Mouse (Mus musculus) kidney, postnatal 0 days (tissue): Measurements from ENCODE around the gene Fchsd2. TPM values are rescaled to one million over a fixed set of nuclear protein-coding genes. Genes with fewer than 3 reads are reported as not detected.

Experiments used
- ATAC-seq: fragments of 200-750 bp; cut with Nextera tagmentation; replicated peaks from 2 replicates; pipeline ENCODE4 v1.8.0; 2017; ENCODE audit warnings: low read depth, moderate number of reproducible peaks, moderate TSS enrichment, moderate library complexity; ENCODE audit not compliant: low FRiP score
- DNase-seq: peaks from one replicate; pipeline ENCODE4 v3.0.0-alpha.2; 2016; ENCODE audit warnings: low spot score
- H3K27ac ChIP-seq: fragments of 300-500 bp; sonication (generic); 2 replicates; pipeline ENCODE4 v1.5.1; 2014; ENCODE audit warnings: mild to moderate bottlenecking
- H3K27me3 ChIP-seq: fragments of 300-500 bp; sonication (generic); 2 replicates; pipeline ENCODE4 v1.6.1; 2014; ENCODE audit warnings: low read length, mixed read lengths; ENCODE audit not compliant: insufficient read depth
- H3K36me3 ChIP-seq: fragments of 300-500 bp; sonication (generic); 2 replicates; pipeline ENCODE4 v1.6.1; 2014; ENCODE audit warnings: low read length, mixed read lengths; ENCODE audit not compliant: insufficient read depth
- H3K4me1 ChIP-seq: fragments of 300-500 bp; sonication (generic); replicated peaks from 2 replicates; pipeline ENCODE4 v1.6.1; 2014; ENCODE audit warnings: antibody characterized with exemption, low read length, mixed read lengths; ENCODE audit not compliant: insufficient read depth
- H3K4me2 ChIP-seq: fragments of 300-500 bp; sonication (generic); 2 replicates; pipeline ENCODE4 v1.6.1; 2014; ENCODE audit warnings: mild to moderate bottlenecking, low read length, moderate library complexity, mixed read lengths
- H3K4me3 ChIP-seq: fragments of 300-500 bp; sonication (generic); replicated peaks from 2 replicates; pipeline ENCODE4 v1.5.1; 2014; ENCODE audit warnings: low read depth, low read length
- H3K9ac ChIP-seq: fragments of 300-500 bp; sonication (generic); 2 replicates; pipeline ENCODE4 v1.6.1; 2014; ENCODE audit warnings: low read depth, low read length
- H3K9me3 ChIP-seq: fragments of 300-500 bp; sonication (generic); replicated peaks from 2 replicates; pipeline ENCODE4 v1.6.1; 2016; ENCODE audit warnings: low read length, inconsistent platforms, mixed read lengths
- CTCF ChIP-seq: IDR thresholded peaks from 2 replicates; pipeline ENCODE4 v1.5.1; 2016; ENCODE audit warnings: antibody characterized with exemption, low read depth, mild to moderate bottlenecking, moderate library complexity
- WGBS: fragments of 180-500 bp; shearing (Covaris S2); extraction: QIAGEN DNeasy Blood & Tissue Kit; methylation state at CpG from one replicate; pipeline ENCODE4 v1.1.7; 2014; 5-methylcytosine and 5-hydroxymethylcytosine counted together
- polyA plus RNA-seq: library from polyadenylated mRNA; unstranded; fragments of >200 nt; fragmentation: Nextera tagmentation; extraction: Ambion mirVana; gene quantifications from 2 replicates; pipeline ENCODE4 v1.2.1, GENCODE M21; 2015

Gene Fchsd2
- polyA plus RNA-seq, 1 experiment from 2014 or later, result 15.9 TPM

GRCm38 (mm10) chr7:101306841-101307240 lies 214.2 kb downstream of the Fchsd2 start:
- H3K27ac ChIP-seq, result no peak overlapping the region
- H3K9me3 ChIP-seq, result no peaks in the 10 kb centered on the region
- H3K4me1 ChIP-seq, result no peaks in the 10 kb centered on the region
- 45% methylated on average over 2 of the region's 2 CpGs for WGBS
- ATAC-seq, result no peak
- no peak overlapping the region for H3K4me3 ChIP-seq
- H3K36me3 ChIP-seq, result no peaks in the 10 kb centered on the region
- no peak for TF ChIP-seq CTCF
- no peaks in the 10 kb centered on the region for H3K27me3 ChIP-seq
- H3K4me2 ChIP-seq, result no peak overlapping the region
- H3K9ac ChIP-seq, result no peak overlapping the region
- no peak for DNase-seq

GRCm38 (mm10) chr7:101309985-101310326 lies 217.3 kb downstream of the Fchsd2 start:
- DNase-seq (no peak), ATAC-seq (no peak)
- Histone ChIP-seq H3K4me3 (peak overlapping the region; percentile 53), H3K27ac (peak overlapping the region; percentile 97), H3K9me3 (no peaks in the 10 kb centered on the region), H3K27me3 (no peaks in the 10 kb centered on the region), H3K36me3 (no peaks in the 10 kb centered on the region), H3K4me2 (peak overlapping the region; percentile 57), H3K4me1 (0 out of 2 replicates have a peak, but pooled peaks cover 6% of the 10 kb centered on the region), H3K9ac (no peak overlapping the region)
- WGBS, result 40% methylated on average over 5 of the region's 5 CpGs
- TF ChIP-seq CTCF, result no peak

GRCm38 (mm10) chr7:101310327-101311028 lies 217.8 kb downstream of the Fchsd2 start:
- no peaks in the 10 kb centered on the region for H3K27me3 ChIP-seq
- H3K27ac ChIP-seq, result peak overlapping the region; percentile 97
- H3K4me1 ChIP-seq, result 0 out of 2 replicates have a peak, but pooled peaks cover 6% of the 10 kb centered on the region
- 2% methylated on average over 43 of the region's 43 CpGs for WGBS
- peak; percentile 99 for DNase-seq
- H3K4me2 ChIP-seq, result peak overlapping the region; percentile 57
- H3K9me3 ChIP-seq, result no peaks in the 10 kb centered on the region
- peak overlapping the region; percentile 53 for H3K4me3 ChIP-seq
- peak; percentile 97 for TF ChIP-seq CTCF
- H3K9ac ChIP-seq, result peak overlapping the region; percentile 69
- ATAC-seq, result peak; percentile 95
- no peaks in the 10 kb centered on the region for H3K36me3 ChIP-seq

GRCm38 (mm10) chr7:101311061-101311460 lies 218.4 kb downstream of the Fchsd2 start:
- Histone ChIP-seq H3K9ac (0 out of 2 replicates have a peak overlapping the region, but pooled peaks have one; percentile 69), H3K27ac (0 out of 2 replicates have a peak overlapping the region, but pooled peaks have one; percentile 97), H3K36me3 (no peaks in the 10 kb centered on the region), H3K4me3 (peak overlapping the region; percentile 53), H3K4me1 (0 out of 2 replicates have a peak, but pooled peaks cover 6% of the 10 kb centered on the region), H3K27me3 (no peaks in the 10 kb centered on the region), H3K9me3 (no peaks in the 10 kb centered on the region), H3K4me2 (peak overlapping the region; percentile 57)
- ATAC-seq (no peak), DNase-seq (no peak)
- 30% methylated on average over 2 of the region's 2 CpGs for WGBS
- TF ChIP-seq CTCF, result no peak

- no peak for DNase-seq
- Histone ChIP-seq H3K9ac (no peak overlapping the region), H3K27me3 (no peaks in the 10 kb centered on the region), H3K4me1 (0 out of 2 replicates have a peak, but pooled peaks cover 6% of the 10 kb centered on the region), H3K9me3 (no peaks in the 10 kb centered on the region), H3K4me2 (no peak overlapping the region), H3K4me3 (no peak overlapping the region), H3K27ac (0 out of 2 replicates have a peak overlapping the region, but pooled peaks have one; percentile 16), H3K36me3 (no peaks in the 10 kb centered on the region)
- no peak for TF ChIP-seq CTCF
- 44% methylated on average over 3 of the region's 3 CpGs for WGBS
- no peak for ATAC-seq
Observed at GRCm38 (mm10) chr7:101313033-101313432, 220.4 kb downstream of the Fchsd2 start.

- no peak for TF ChIP-seq CTCF
- Histone ChIP-seq H3K4me3 (no peak overlapping the region), H3K9ac (no peak overlapping the region), H3K36me3 (no peaks in the 10 kb centered on the region), H3K4me1 (0 out of 2 replicates have a peak, but pooled peaks cover 6% of the 10 kb centered on the region), H3K27me3 (no peaks in the 10 kb centered on the region), H3K27ac (peak overlapping the region; percentile 31; the same call in 1 of the 2 replicates), H3K4me2 (no peak overlapping the region), H3K9me3 (no peaks in the 10 kb centered on the region)
- ATAC-seq (no peak), DNase-seq (no peak)
- 65% methylated on average over 5 of the region's 5 CpGs for WGBS
Observed at GRCm38 (mm10) chr7:101314396-101314795, 221.7 kb downstream of the Fchsd2 start.
